Mouse (Mus musculus): Measurements from ENCODE around the gene Bcar1. TPM values are rescaled to one million over a fixed set of nuclear protein-coding genes. Genes with fewer than 3 reads are reported as not detected.
A peak's percentile ranks its signal among the peaks of the same experiment; 100 is the strongest.

Gene Bcar1
- polyA plus RNA-seq, 1 experiment from 2014 or later, result 39.5 TPM

DNA sequence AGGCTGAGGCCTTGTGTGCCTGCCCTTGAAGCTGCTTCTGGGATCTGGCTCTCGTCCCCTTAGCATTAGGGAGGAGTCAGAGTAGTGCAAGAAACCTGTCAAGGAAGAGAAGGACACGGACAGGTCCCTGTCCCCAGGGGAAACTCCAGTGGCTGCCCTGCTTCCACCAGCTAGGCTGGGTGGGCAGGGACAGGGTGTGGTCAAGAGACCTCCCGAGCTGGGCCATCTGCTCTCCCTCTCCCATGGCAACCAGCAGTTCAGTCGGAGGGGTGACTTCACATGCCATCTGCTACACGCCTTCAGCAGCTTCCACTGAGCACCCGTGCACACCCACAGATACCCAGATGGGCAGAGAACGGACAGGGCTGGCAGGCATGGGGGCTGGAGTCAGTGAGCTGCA, 7.3 kb downstream of the Bcar1 start:
- Histone ChIP-seq H3K4me2 (no peak overlapping the region), H3K9ac (replicated peaks) (0 out of 2 replicates have a peak overlapping the region, but pooled peaks have one; percentile 23), H3K9me3 (no peaks in the 10 kb centered on the region), H3K27ac (0 out of 2 replicates have a peak overlapping the region, but pooled peaks have one; percentile 86), H3K4me3 (replicated peaks) (no peak overlapping the region), H3K36me3 (peaks cover 18% of the 10 kb centered on the region; the same call in 1 of the 2 replicates), H3K4me1 (replicated peaks) (peaks cover 80% of the 10 kb centered on the region), H3K27me3 (no peaks in the 10 kb centered on the region)
- WGBS, result 51% methylated on average over 7 of the region's 7 CpGs
- no peak for ATAC-seq (ENCODE audit: insufficient number of reproducible peaks, insufficient read depth, low FRiP score, low TSS enrichment, low read depth)

DNA sequence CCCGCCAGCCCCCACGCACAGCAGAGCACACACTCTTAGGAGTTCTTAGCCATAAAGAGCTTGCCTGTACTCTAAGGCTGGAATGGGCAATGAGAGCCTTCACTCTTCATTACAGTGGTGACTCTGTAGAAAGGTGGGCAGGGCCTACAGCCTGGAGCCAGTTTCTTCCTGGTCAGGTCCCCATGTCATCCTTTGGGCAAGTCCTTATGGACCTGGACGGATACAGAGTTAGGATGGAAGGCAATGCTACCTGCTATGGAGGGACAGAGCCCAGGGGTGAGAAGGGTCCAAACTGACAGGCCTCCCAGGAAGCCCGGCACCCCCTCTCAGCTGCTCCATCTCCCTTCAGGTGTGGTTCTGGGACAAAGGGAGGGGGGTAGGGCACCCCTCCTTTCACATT, 7.8 kb downstream of the Bcar1 start:
- Histone ChIP-seq H3K4me1 (replicated peaks) (peaks cover 80% of the 10 kb centered on the region), H3K9ac (replicated peaks) (no peak overlapping the region), H3K9me3 (no peaks in the 10 kb centered on the region), H3K27ac (peak overlapping the region; percentile 86), H3K27me3 (no peaks in the 10 kb centered on the region), H3K36me3 (peaks cover 18% of the 10 kb centered on the region; the same call in 1 of the 2 replicates), H3K4me3 (replicated peaks) (no peak overlapping the region), H3K4me2 (no peak overlapping the region)
- no peak for ATAC-seq (ENCODE audit: insufficient number of reproducible peaks, insufficient read depth, low FRiP score, low TSS enrichment, low read depth)
- 68% methylated on average over 4 of the region's 4 CpGs for WGBS

DNA sequence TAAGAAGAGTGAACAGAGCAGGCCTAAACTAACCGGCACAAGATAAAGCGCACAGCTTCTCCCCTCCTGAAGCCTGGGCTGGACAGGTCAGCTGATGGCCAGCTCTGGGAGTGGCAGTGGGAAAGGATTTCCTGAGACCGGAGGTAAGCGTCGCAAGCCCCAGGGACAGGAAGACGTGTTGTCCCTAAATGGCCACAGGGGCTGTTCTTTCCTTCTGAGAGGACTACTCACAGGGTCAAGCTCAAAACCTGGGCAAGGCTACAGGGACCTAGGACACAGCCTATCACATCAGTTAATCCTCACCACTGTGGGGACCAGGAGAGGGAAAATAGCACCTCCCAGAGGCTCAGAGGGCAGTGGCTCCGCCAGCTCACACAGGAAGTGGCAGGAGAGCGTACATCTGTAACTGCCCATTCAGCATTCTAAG, 8.3 kb downstream of the Bcar1 start:
- peaks cover 80% of the 10 kb centered on the region for H3K4me1 ChIP-seq (replicated peaks)

DNA sequence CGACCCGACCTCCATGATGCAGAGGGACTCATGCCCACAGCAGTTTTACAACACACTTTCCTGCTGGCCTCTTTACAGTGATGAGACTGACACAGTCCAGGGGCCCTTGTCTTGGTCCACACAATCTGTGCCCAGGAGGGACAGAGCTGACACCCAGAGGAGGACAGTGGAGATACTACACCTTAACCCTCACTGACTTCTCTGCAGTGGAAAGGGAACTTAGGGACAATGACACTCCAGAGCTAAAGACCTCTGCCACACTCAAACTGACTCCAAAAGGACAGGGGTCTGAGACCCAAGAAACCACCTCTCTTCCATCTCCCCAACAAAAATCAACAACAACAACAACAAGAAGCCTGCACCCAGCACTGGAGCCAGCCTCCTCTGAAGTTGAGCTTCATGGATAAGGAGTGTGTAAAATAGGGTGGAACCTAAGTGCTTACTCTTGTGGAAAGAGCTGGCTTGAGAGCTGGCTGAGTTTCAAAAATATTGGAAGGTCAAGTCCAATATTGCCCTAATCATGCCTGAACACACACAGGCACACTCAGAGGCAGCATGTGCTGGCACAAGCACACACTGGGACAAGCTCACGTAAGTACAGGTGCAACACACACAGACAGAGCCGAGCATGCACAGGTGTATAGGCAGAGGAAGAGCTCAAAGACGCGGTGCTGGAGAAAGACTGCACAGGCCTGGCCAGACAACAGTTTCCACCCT, 9.2 kb downstream of the Bcar1 start:
- Histone ChIP-seq H3K9ac (replicated peaks) (0 out of 2 replicates have a peak overlapping the region, but pooled peaks have one; percentile 24), H3K36me3 (peaks cover 17% of the 10 kb centered on the region; the same call in 1 of the 2 replicates), H3K4me3 (replicated peaks) (no peak overlapping the region), H3K9me3 (no peaks in the 10 kb centered on the region), H3K4me2 (peak overlapping the region; percentile 83), H3K27me3 (no peaks in the 10 kb centered on the region), H3K27ac (peak overlapping the region; percentile 86; the same call in 1 of the 2 replicates), H3K4me1 (replicated peaks) (peaks cover 80% of the 10 kb centered on the region)
- WGBS, result 47% methylated on average over 6 of the region's 6 CpGs
- no peak for ATAC-seq (ENCODE audit: insufficient number of reproducible peaks, insufficient read depth, low FRiP score, low TSS enrichment, low read depth)

More for the DNA sequence above, 8.3 kb downstream of the Bcar1 start:
- 51% methylated on average over 8 of the region's 8 CpGs for WGBS
- Histone ChIP-seq H3K27me3 (no peaks in the 10 kb centered on the region), H3K4me3 (replicated peaks) (no peak overlapping the region), H3K27ac (peak overlapping the region; percentile 86), H3K9ac (replicated peaks) (no peak overlapping the region), H3K4me2 (no peak overlapping the region), H3K9me3 (no peaks in the 10 kb centered on the region), H3K36me3 (peaks cover 18% of the 10 kb centered on the region; the same call in 1 of the 2 replicates)
- ATAC-seq (ENCODE audit: insufficient number of reproducible peaks, insufficient read depth, low FRiP score, low TSS enrichment, low read depth), result no peak

DNA sequence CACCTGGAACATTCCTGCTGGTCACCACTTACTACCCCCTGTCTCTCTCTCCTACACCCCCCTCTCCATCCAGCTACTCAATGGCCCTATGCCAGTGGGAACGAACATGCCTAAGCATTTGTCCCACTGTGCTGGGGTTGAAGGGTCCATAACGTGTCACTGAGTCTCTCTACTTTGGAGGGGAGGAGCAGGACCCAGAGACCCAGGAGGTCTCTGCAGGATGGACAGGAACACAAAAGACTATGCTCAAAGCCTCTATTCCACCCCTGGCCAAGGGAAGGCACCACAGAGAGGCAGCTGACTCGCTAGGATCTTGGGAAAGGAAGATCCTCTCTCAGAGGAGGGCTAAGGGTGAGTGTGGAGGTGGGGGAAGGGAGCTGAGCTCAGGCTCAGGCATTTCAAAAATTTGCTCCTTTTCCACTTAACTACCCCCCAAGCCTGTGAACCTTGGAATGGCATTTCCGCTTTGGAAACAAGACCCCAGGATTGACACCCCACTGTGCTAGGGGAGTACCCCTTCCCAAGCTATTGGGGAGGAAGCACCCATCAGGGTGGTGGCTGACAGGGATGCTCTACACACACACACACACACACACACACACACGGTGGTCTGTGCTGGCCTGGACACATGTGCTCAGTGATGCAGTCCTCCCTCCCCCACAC, 9.9 kb downstream of the Bcar1 start:
- Histone ChIP-seq H3K36me3 (peaks cover 15% of the 10 kb centered on the region; the same call in 1 of the 2 replicates), H3K9ac (replicated peaks) (no peak overlapping the region), H3K4me2 (peak overlapping the region; percentile 83), H3K4me3 (replicated peaks) (no peak overlapping the region), H3K9me3 (no peaks in the 10 kb centered on the region), H3K4me1 (replicated peaks) (peaks cover 77% of the 10 kb centered on the region), H3K27ac (peak overlapping the region; percentile 86), H3K27me3 (no peaks in the 10 kb centered on the region)
- ATAC-seq (ENCODE audit: insufficient number of reproducible peaks, insufficient read depth, low FRiP score, low TSS enrichment, low read depth), result no peak
- WGBS, result 5% methylated on average over 5 of the region's 5 CpGs

DNA sequence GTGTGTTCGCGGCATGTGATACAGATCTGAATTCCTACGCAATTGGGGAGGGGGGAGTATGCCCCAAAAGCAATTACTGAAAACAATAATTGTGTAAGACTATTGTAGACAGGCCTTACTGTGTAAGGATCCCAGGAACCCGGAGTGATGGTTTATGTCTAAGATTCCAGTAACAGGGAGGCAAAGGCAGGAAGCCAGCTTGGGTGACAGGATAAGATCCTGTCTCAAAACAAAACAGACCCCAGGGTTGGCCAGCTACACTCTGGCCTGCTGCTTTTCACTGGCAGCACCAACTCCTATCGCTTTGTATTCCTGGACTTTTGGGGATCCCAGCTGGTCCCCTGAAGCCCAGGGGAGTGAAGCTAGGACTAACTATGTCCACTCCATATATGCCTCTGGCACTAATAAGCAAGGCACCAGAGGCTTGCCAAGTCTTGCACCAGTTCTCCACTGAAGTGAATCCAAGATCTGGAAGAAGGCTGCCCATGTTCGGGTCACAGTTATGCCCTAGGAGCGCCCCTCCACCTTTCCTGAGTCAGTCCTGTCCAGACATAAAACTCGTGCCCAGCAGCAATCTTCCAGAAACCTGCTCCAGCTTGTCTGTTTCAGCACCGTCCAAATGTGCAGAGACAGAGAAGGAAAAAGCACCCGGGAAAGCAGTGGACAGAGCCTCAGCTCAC, 11.1 kb downstream of the Bcar1 start:
- H3K36me3 ChIP-seq, result peaks cover 14% of the 10 kb centered on the region; the same call in 1 of the 2 replicates
- no peaks in the 10 kb centered on the region for H3K27me3 ChIP-seq
- peak overlapping the region; percentile 80 for H3K4me3 ChIP-seq (replicated peaks)
- H3K9ac ChIP-seq (replicated peaks), result peak overlapping the region; percentile 85
- peaks cover 76% of the 10 kb centered on the region for H3K4me1 ChIP-seq (replicated peaks)
- H3K9me3 ChIP-seq, result no peaks in the 10 kb centered on the region
- 30% methylated on average over 10 of the region's 10 CpGs for WGBS
- no peak for ATAC-seq (ENCODE audit: insufficient number of reproducible peaks, insufficient read depth, low FRiP score, low TSS enrichment, low read depth)
- peak overlapping the region; percentile 83 for H3K4me2 ChIP-seq
- peak overlapping the region; percentile 86 for H3K27ac ChIP-seq

DNA sequence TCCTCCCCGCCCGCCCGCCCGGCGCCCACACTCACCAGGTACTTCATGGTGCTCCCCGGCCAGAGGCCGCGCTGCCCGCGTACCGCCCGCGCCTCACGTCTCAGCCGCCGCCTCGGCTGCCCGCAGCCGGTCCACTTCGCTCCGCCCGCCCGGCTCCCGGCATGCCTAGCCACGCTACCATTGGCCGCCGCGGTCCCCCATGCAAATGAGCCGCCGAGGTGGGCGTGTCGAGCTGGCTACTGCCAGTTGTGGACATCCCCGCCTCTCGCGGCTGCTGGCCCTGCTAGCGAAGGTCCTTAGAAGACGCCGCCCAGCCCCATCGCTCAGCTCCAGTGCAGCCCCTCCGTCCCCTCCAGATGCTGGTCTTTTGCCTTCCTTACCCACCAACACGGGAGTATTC, 11.6 kb downstream of the Bcar1 start:
- Histone ChIP-seq H3K4me2 (peak overlapping the region; percentile 83), H3K4me3 (replicated peaks) (peak overlapping the region; percentile 80), H3K27me3 (no peaks in the 10 kb centered on the region), H3K9me3 (no peaks in the 10 kb centered on the region), H3K4me1 (replicated peaks) (peaks cover 72% of the 10 kb centered on the region), H3K27ac (peak overlapping the region; percentile 86), H3K9ac (replicated peaks) (peak overlapping the region; percentile 85), H3K36me3 (peaks cover 9% of the 10 kb centered on the region; the same call in 1 of the 2 replicates)
- peak; percentile 87 for ATAC-seq (ENCODE audit: insufficient number of reproducible peaks, insufficient read depth, low FRiP score, low TSS enrichment, low read depth)
- 2% methylated on average over 28 of the region's 41 CpGs for WGBS

DNA sequence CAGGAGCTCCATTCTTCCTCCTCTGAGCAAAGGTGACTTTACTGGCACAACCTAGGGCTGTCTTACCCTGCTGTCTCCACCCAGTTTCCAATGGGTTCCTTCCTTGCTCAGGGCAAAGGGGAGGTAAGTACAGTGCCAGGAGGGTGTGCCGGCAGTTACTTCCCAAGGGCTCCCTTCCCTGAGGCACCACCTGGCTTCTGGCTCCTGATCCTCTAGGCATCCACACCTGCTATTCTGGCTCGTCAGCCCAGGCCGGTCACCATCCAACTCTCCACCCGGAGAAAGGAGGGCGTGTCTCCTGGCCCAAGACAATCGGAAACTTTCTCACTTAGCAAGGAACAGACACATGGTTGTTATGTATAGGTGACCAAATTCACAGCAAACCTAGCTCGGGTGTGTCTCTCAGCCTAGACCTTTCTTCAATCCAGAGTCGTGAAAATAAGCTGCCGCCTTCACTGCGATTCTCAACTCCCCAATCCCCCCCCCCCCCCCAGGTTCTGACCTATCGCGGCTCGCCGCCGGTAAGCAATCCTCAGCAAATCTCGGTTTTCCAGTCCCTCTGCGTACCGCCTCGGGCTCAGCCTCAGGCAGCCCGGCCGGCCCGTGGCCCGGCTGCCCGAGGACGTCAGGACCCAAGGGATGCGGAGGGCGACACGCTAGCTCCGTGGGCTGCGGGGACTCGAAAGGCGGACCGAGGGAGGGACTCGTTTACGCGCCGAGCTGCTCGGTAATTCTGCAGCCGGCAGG, 12.2 kb downstream of the Bcar1 start:
- peak overlapping the region; percentile 80 for H3K4me3 ChIP-seq (replicated peaks)
- H3K9me3 ChIP-seq, result no peaks in the 10 kb centered on the region
- 0 out of 2 replicates have a peak, but pooled peaks have one; percentile 2 for ATAC-seq (ENCODE audit: insufficient number of reproducible peaks, insufficient read depth, low FRiP score, low TSS enrichment, low read depth)
- H3K27ac ChIP-seq, result peak overlapping the region; percentile 86
- peak overlapping the region; percentile 85 for H3K9ac ChIP-seq (replicated peaks)
- H3K27me3 ChIP-seq, result no peaks in the 10 kb centered on the region
- H3K4me2 ChIP-seq, result peak overlapping the region; percentile 83
- H3K36me3 ChIP-seq, result peaks cover 6% of the 10 kb centered on the region; the same call in 1 of the 2 replicates
- under 1% methylated on average over 31 of the region's 39 CpGs for WGBS
- H3K4me1 ChIP-seq (replicated peaks), result peaks cover 72% of the 10 kb centered on the region

DNA sequence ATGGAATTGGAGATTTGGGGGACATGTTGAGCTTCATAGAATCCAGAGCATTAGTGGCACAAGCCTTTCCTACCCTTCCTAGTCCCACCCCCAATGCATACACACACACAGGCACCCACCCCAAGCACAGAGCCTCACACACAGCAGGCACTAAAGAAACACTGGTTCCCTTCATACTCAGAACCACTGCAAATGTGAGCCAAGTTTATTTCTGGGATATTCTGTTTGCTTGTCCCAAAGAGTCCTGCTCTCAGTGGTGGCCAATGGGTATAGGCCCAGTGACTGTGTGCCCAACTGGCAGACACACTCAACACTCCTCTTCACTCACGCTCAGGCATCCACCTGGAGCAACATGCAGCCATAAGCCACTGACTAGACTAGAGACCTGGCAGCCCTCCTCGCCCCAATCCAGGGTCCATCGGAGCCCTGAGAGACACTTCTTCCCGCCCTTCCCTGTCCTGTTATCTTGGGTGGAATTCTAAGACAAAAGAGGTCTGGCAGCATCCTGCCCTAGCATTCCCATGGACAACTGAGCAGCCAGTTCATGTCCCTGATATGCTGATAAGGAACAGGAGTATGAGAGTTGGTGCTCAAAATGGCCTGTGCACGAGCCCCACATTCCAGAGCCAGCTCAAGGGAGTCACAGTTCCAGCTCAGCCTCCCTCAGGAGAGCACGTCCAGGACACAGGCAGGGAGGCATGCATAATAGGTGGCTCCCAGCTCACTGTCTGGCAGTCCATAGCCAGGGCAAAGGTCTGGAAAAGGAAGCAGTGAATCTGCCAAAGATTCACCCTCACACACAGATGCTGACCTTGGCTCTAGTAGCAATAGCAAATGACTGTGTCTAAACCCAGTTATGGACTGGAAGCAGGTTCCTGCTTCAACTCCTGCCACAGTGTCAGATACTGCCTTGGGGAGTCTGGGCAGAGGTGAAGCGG, 14.1 kb downstream of the Bcar1 start:
- no peaks in the 10 kb centered on the region for H3K36me3 ChIP-seq
- H3K27ac ChIP-seq, result no peak overlapping the region
- H3K27me3 ChIP-seq, result no peaks in the 10 kb centered on the region
- no peak overlapping the region for H3K4me2 ChIP-seq
- 70% methylated on average over 7 of the region's 7 CpGs for WGBS
- H3K9ac ChIP-seq (replicated peaks), result peak overlapping the region; percentile 27; the same call in 1 of the 2 replicates
- H3K4me3 ChIP-seq (replicated peaks), result no peak overlapping the region
- H3K4me1 ChIP-seq (replicated peaks), result peaks cover 65% of the 10 kb centered on the region
- no peak for ATAC-seq (ENCODE audit: insufficient number of reproducible peaks, insufficient read depth, low FRiP score, low TSS enrichment, low read depth)
- H3K9me3 ChIP-seq, result no peaks in the 10 kb centered on the region

DNA sequence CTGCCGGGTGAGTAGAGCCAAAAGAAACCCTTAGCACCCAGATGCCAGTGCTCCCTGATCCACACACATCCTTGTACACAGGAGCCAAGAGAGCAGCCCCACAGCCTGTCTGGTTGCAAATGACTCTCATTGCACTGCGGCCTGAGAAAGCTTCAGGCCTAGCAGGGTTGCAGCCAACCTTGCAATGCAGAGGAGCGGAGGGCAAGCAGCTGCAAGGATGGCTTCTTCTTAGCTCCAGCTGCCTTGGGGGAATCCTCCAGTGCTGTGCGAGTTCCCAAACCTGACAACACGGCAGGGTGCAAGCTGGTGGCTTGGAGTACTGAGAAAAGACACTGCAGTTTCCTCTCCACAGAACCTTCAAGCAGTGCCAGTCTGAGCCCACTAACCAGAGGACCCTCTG, 15.1 kb downstream of the Bcar1 start:
- no peak for ATAC-seq (ENCODE audit: insufficient number of reproducible peaks, insufficient read depth, low FRiP score, low TSS enrichment, low read depth)
- WGBS, result 80% methylated on average over 5 of the region's 5 CpGs
- Histone ChIP-seq H3K4me1 (replicated peaks) (peaks cover 55% of the 10 kb centered on the region), H3K27ac (no peak overlapping the region), H3K9me3 (no peaks in the 10 kb centered on the region), H3K4me3 (replicated peaks) (no peak overlapping the region), H3K27me3 (no peaks in the 10 kb centered on the region), H3K4me2 (no peak overlapping the region), H3K9ac (replicated peaks) (no peak overlapping the region), H3K36me3 (no peaks in the 10 kb centered on the region)
